Comparison of ENCODE assay signal across 23 mouse cellular contexts in the genomic region with DNA sequence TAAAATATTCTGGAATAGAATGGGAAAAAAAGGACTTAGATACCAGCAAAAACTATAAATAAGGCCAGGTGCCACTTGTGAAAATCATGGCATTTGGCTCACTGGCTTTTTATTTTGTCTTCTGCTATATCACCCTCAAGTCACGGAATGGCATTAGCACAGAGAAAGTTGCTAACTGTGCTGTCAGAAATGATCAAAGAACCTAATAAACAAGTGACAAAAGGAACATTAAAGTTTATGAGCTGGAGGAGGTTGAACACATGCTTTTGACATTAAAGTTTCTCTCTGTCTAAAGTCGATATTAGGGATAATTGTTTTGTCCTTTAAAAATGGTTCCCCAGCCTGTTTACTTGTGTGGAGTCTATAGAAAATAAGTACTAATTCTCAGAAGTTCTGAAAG. TPM values are rescaled to one million over a fixed set of nuclear protein-coding genes. Genes with fewer than 3 reads are reported as not detected.
"Had no signal": no experiment of that assay in that cellular context is flagged by ENCODE, and none has a peak within 500 bp of the region (broad histone marks: within the 10 kb centered on the region; RNA-seq: fewer than 3 reads in every experiment).

No protein-coding gene starts in this region.

- H3K4me2 ChIP-seq: neural tube, embryonic 15.5 days; stomach, embryonic 15.5 days had no signal

- H3K27ac ChIP-seq: neural tube, embryonic 15.5 days; stomach, embryonic 15.5 days; stomach, postnatal 0 days had no signal

- H3K9me3 ChIP-seq: neural tube, embryonic 15.5 days; stomach, embryonic 15.5 days had no signal

- H3K4me3 ChIP-seq: neural tube, embryonic 15.5 days; stomach, embryonic 15.5 days had no signal

- H3K36me3 ChIP-seq: neural tube, embryonic 15.5 days; stomach, embryonic 15.5 days had no signal

- H3K27me3 ChIP-seq: neural tube, embryonic 15.5 days; stomach, embryonic 15.5 days had no signal

- H3K4me1 ChIP-seq: neural tube, embryonic 15.5 days; stomach, embryonic 15.5 days had no signal

- H3K9ac ChIP-seq: neural tube, embryonic 15.5 days; stomach, embryonic 15.5 days had no signal

- DNase-seq: retina, postnatal 1 day; right cerebral cortex, adult 18-20 months; right cerebral cortex, postnatal 14 days; right cerebral cortex, postnatal 25 days; right cerebral cortex, postnatal 4 days; spleen, adult 18-20 months; thymus, adult 18-20 months; thymus, adult 2 months; thymus, postnatal 14 days; thymus, postnatal 25 days; thymus, postnatal 36 days; thymus, postnatal 4 days had no signal

RNA-seq across cellular contexts. Expression of gene Cypt15, which starts 37.7 kb away (rescaled TPM):
- total RNA-seq: neutrophil, adult 5-6 weeks had no signal
- polyA plus RNA-seq: neural tube, embryonic 14.5 days; neural tube, embryonic 15.5 days; small intestine, adult 2 months; spleen, adult 2 months; stomach, embryonic 14.5 days; stomach, embryonic 15.5 days; stomach, embryonic 16.5 days; stomach, postnatal 0 days; thymus, adult 2 months; thymus, postnatal 0 days; urinary bladder, adult 2 months had no signal
